28 mouse cellular contexts compared by ENCODE assay signal in genomic region chr7:104340744-104341143, GRCm38 (mm10). TPM values are rescaled to one million over a fixed set of nuclear protein-coding genes. Genes with fewer than 3 reads are reported as not detected.
"Had no signal": no experiment of that assay in that cellular context is flagged by ENCODE, and none has a peak within 500 bp of the region (broad histone marks: within the 10 kb centered on the region; RNA-seq: fewer than 3 reads in every experiment).

No protein-coding gene starts in this region.

RNA-seq across cellular contexts. Expression of gene Trim34b, which starts 11.5 kb away (rescaled TPM):
- total RNA-seq: hindbrain, postnatal 0 days; layer of hippocampus, adult 2 months; layer of hippocampus, postnatal 10 days; layer of hippocampus, postnatal 14 days; layer of hippocampus, postnatal 36 days; left cerebral cortex, adult 18-20 months; left cerebral cortex, adult 2 months had no signal
- polyA plus RNA-seq: heart, embryonic 10.5 days; heart, embryonic 13.5 days; heart, embryonic 14.5 days; hindbrain, embryonic 10.5 days; hindbrain, embryonic 11.5 days; hindbrain, embryonic 12.5 days; hindbrain, embryonic 13.5 days; hindbrain, embryonic 14.5 days; hindbrain, embryonic 15.5 days; hindbrain, embryonic 16.5 days; hindbrain, postnatal 0 days; intestine, embryonic 14.5 days; intestine, embryonic 15.5 days; intestine, embryonic 16.5 days; kidney, embryonic 15.5 days; kidney, embryonic 16.5 days had no signal

RNA-seq across cellular contexts. Expression of gene Trim30b, which starts 28.9 kb away (rescaled TPM):
- total RNA-seq: heart, postnatal 10 days; heart, postnatal 14 days; heart, postnatal 25 days; layer of hippocampus, adult 18-20 months; layer of hippocampus, adult 2 months; layer of hippocampus, postnatal 10 days; layer of hippocampus, postnatal 14 days; layer of hippocampus, postnatal 25 days; layer of hippocampus, postnatal 36 days; left cerebral cortex, adult 2 months had no signal
- polyA plus RNA-seq: heart, embryonic 10.5 days; heart, embryonic 14.5 days; hindbrain, embryonic 10.5 days; hindbrain, embryonic 12.5 days; hindbrain, embryonic 13.5 days; hindbrain, embryonic 14.5 days; hindbrain, embryonic 15.5 days; hindbrain, embryonic 16.5 days; hindbrain, postnatal 0 days; kidney, embryonic 14.5 days had no signal
